Mouse (Mus musculus): Measurements from ENCODE around the gene Cdc25a.
A peak's percentile ranks its signal among the peaks of the same experiment; 100 is the strongest.

The Cdc25a gene

DNA sequence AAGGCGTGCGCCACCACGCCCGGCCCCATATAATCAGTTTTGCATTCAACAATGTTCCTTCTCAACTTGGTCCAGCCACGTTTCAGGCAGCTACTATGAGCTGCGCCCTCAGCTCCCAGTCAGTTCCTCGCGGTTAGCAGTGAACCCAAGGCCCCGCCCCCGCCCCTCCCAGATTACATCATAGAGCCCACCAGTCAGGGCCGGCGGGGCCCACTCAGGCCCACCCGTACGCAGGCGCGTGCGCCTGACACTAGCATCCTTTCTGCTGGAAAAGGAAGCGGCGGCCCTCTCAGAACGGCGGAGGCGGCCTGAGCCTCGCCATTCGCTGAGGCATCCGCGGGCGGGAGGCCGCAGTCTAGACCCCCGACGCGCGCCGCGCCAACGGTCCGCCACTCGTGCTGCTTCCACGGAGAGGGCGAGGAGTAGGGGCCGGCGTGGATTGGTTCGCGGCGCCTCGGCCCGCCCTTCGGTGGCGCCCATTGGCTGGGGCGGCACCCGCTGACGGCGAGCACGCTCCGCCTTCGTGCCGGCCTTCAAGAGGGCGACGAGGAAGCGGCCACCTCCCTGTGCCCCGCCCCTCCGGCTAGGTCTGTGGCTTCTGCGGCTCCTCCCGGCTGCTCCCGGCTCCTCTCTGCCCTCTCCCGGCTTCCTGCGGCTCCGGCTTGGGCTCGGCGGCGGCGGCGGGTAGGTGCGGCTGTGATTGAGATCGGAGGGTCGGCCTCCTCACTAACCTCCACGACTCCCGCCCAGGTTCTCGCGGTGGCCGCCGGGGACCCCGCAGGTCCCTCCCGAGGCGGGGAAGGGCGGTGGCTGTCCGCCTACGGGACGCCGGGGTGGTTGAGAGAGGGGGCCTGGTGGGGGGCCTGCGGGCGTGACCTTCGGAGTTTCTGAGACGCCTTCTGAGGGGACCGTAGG lies 56.1 kb downstream of the Cdc25a start, which contains the start of gene Map4:
Gene Map4, plus strand, starts transcription at position 204 of the 915 bp plus-strand sequence.
- peak; percentile 93 to 96 for DNase-seq (ENCODE audit: low spot score in 2 of 2)

- no peak for DNase-seq (ENCODE audit: low spot score in 2 of 2)
Observed at GRCm38 (mm10) chr9:109932361-109932755, 57.0 kb downstream of the Cdc25a start.

DNA sequence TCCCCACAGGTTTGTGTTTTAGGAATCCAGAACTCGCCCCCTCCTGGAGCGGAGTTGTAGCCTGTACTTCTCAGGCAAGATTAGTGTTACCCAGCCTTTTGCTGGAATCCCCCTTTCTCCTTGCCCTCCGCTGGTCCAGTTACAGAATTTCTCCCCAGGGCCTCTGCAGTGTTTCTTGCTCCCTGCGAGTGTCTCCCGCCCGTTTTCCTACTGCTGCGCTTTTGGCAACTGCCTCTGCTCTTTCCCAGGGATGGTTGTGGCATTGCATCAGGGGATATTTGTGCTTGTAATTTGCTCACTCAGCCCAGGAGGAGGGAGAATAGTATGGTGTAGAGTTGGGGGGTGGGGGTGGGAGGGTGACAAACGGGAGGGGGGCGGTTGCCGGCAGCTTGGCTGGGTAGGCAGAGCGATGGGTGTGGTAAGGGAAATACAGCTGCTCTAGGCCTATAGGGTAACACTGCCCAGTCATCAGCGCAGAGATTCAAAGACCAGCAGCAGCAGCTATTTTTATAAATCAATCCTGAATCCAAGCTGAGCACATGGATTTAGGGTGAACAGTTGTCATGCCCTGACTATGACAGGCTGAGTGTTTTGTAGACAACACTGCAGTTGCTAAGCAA lies 57.5 kb downstream of the Cdc25a start:
- DNase-seq (ENCODE audit: low spot score in 2 of 2) = peak in 1 of 2 experiments; percentile 11

GRCm38 (mm10) chr9:109939401-109939800 lies 64.0 kb downstream of the Cdc25a start:
- no peak for DNase-seq (ENCODE audit: low spot score in 2 of 2)

GRCm38 (mm10) chr9:109942796-109943195 lies 67.4 kb downstream of the Cdc25a start:
- no peak for DNase-seq (ENCODE audit: low spot score in 2 of 2)
